Mouse (Mus musculus) cerebellum, postnatal 36 days (tissue): ENCODE measurements at regions not wholly inside any gene's neighbourhood (a gene's known extent, or its start where the extent isn't known, plus 50 kb on each side); places are given as distances from the start of the nearest gene placed in this dataset.
"Not testable (repeated sequence)": the region's sequence is repeated elsewhere in the genome, so short reads cannot be mapped to it uniquely, and the experiment has no call there.

ENCODE experiments used
- DNase-seq, 2 experiments: peaks; one replicate each; pipeline ENCODE4 v3.0.0; 2021 to 2022; ENCODE audit warnings: mixed read lengths in 2 of 2

- not testable (repeated sequence) for DNase-seq
Measured at GRCm38 (mm10) chrX:50490477-50490967, 62.2 kb upstream of the Olfr1324 start.
